Mouse (Mus musculus) induced T-regulatory cell, adult 2 months (primary cell): ENCODE measurements around the gene Smim4.

Experiments
- DNase-seq: peaks from one replicate; pipeline ENCODE4 v3.0.0-alpha.2; 2012; ENCODE audit warnings: low read depth

The Smim4 gene

GRCm38 (mm10) chr14:31138219-31138896 lies 9.6 kb upstream of the Smim4 start:
- DNase-seq = no peak

- no peak for DNase-seq
These were observed 9.0 kb upstream of the Smim4 start for GRCm38 (mm10) chr14:31137791-31138190.

- no peak for DNase-seq
These were observed 8.5 kb upstream of the Smim4 start for GRCm38 (mm10) chr14:31137281-31137595.

- DNase-seq = no peak
These were observed 7.9 kb upstream of the Smim4 start for GRCm38 (mm10) chr14:31136411-31137280.

GRCm38 (mm10) chr14:31135495-31136410 lies 7.0 kb upstream of the Smim4 start:
- DNase-seq = no peak

GRCm38 (mm10) chr14:31134015-31135000 lies 5.6 kb upstream of the Smim4 start:
- DNase-seq = no peak

GRCm38 (mm10) chr14:31133023-31133665 lies 4.4 kb upstream of the Smim4 start:
- no peak for DNase-seq

GRCm38 (mm10) chr14:31132491-31132975 lies 3.8 kb upstream of the Smim4 start:
- DNase-seq = no peak

- DNase-seq = no peak
These were observed 3.3 kb upstream of the Smim4 start for GRCm38 (mm10) chr14:31132031-31132430.

GRCm38 (mm10) chr14:31131272-31131821 lies 2.6 kb upstream of the Smim4 start:
- DNase-seq = peak; percentile 38

GRCm38 (mm10) chr14:31130236-31131220 lies 1.8 kb upstream of the Smim4 start, which contains the start of gene Nt5dc2:
Gene Nt5dc2 (plus strand): TSS chr14:31131053.
- peak; percentile 82 for DNase-seq

- peak; percentile 38 for DNase-seq
These were observed 825 bp upstream of the Smim4 start for GRCm38 (mm10) chr14:31129326-31130235.

- peak; percentile 80 for DNase-seq
These were observed 493 bp downstream of the Smim4 start for GRCm38 (mm10) chr14:31128101-31128825.

GRCm38 (mm10) chr14:31126826-31127225 lies 1.9 kb downstream of the Smim4 start:
- no peak for DNase-seq

GRCm38 (mm10) chr14:31125106-31126075 lies 3.4 kb downstream of the Smim4 start:
- DNase-seq = no peak

- DNase-seq = no peak
These were observed 13.2 kb downstream of the Smim4 start for GRCm38 (mm10) chr14:31115522-31115921.
